Mouse (Mus musculus) testis, adult 2 months (tissue): ENCODE data around the gene Cdkl2.

Experiments used
- CTCF ChIP-seq: fragments of 200-500 bp; IDR thresholded peaks from 2 replicates; pipeline ENCODE4 v1.5.1; 2012; ENCODE audit warnings: low read depth, mild to moderate bottlenecking, inconsistent platforms, low read length, moderate library complexity; ENCODE audit not compliant: control insufficient read depth, insufficient read depth, insufficient replicate concordance
- POLR2A ChIP-seq: fragments of 200-500 bp; IDR thresholded peaks from 2 replicates; pipeline ENCODE4 v1.6.1; 2012; ENCODE audit warnings: low read depth, mild to moderate bottlenecking, inconsistent platforms, low read length, moderate library complexity; ENCODE audit not compliant: control insufficient read depth

- TF ChIP-seq POLR2A (no peak), CTCF (no peak)
Measured at GRCm38 (mm10) chr5:92050419-92050818, 6.7 kb upstream of the Cdkl2 start.
